Mouse (Mus musculus) lung, postnatal 4 days (tissue): ENCODE results near the gene Zfp287.

Source experiments
- DNase-seq, 2 experiments: peaks; one replicate each; pipeline ENCODE4 v3.0.0; 2021

The Zfp287 gene

DNA sequence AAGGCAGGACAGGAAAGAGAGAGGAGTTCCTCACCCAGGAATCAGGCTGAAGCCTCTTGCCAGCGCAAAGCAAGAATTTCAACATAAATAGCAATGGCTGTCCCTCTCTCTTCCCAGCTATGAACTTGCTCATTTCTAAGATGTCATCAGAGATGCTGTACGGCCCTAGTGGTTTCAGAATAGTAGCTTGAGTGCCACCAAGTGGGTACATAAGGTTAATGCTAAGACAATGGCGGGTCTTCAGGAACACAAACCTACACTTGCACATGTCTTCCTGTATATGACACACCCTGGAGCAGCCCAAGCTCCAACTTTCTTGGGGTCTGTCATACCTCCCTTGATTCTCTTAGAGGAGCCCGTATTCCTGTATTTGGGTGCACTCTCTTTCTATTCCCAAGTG lies 32.0 kb downstream of the Zfp287 start:
- no peak for DNase-seq

GRCm38 (mm10) chr11:62695126-62695525 lies 36.6 kb downstream of the Zfp287 start:
- DNase-seq = no peak

GRCm38 (mm10) chr11:62693299-62694184 lies 38.2 kb downstream of the Zfp287 start:
- DNase-seq = peak in 1 of 2 experiments; percentile 58

- no peak for DNase-seq
These were observed 40.1 kb downstream of the Zfp287 start for GRCm38 (mm10) chr11:62691592-62691991.

GRCm38 (mm10) chr11:62679954-62680353 lies 51.8 kb downstream of the Zfp287 start:
- DNase-seq = no peak

GRCm38 (mm10) chr11:62678778-62679354 lies 52.8 kb downstream of the Zfp287 start:
- DNase-seq = no peak

GRCm38 (mm10) chr11:62676290-62676596 lies 55.5 kb downstream of the Zfp287 start:
- no peak for DNase-seq

- DNase-seq = peak; percentile 68 to 81
These were observed 56.0 kb downstream of the Zfp287 start for GRCm38 (mm10) chr11:62675480-62676289.

DNA sequence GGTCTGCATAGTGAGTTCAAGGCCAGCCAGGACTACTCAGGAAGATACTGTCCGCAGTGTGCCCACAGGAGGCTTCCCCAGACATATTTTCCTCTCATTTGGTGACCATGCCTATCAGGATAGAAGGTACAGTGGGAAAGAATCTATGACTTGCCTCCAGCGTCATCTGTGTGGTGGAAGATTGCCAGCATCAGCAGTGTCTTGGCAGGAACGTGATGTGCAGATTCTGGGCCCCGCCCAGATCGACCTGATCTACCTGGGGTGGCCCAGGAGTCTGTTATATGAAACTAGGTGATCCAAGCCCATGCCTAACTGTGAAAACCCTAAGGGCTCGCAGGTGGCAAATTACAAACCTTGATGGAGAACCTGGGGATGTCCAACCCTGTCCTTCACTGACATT lies 61.7 kb downstream of the Zfp287 start:
- DNase-seq = no peak

- no peak for DNase-seq
These were observed 62.2 kb downstream of the Zfp287 start for GRCm38 (mm10) chr11:62669471-62669870.

- DNase-seq = no peak
These were observed 62.7 kb downstream of the Zfp287 start for GRCm38 (mm10) chr11:62668986-62669385.

GRCm38 (mm10) chr11:62664250-62664649 lies 67.5 kb downstream of the Zfp287 start:
- DNase-seq = no peak

- no peak for DNase-seq
These were observed 70.8 kb downstream of the Zfp287 start for GRCm38 (mm10) chr11:62660885-62661284.

DNA sequence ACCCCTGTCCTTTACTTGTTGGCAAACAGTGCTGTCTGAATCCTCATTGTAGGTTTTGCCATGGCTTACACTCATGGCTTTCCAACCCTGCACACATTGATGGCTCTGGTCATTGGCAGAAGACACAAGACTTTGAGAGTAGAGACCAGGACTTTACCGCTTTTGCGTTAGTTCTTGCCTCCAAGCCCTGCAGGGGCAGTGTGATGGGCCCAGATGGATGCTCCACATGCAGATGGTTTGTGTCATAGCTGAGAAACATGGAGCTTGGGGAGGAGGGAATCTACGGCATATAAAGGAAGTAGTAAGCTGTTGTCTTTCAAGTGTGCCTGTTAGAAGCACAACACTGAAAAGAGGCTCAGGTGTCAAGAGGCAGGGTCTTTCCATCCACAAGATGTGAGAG lies 79.6 kb downstream of the Zfp287 start:
- no peak for DNase-seq

DNA sequence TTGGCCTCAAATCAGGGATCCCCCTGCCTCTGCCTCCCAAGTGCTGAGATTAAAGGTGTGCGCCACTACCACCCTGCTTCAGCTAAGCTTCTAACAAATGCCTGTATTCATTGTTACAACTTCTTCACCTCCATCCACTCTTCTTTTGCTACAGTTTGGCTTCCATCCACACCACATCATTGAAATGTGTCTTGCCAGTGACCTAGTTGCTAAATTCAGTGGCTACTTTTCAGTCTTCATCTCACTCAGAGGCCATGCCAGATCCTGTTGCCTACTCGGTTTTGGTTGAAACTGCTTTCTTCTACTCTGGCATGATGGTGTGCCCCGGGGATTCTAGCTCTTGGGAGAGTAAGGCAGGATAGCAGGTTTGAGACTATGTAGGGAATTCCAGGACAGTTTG lies 80.1 kb downstream of the Zfp287 start:
- no peak for DNase-seq
